Mouse (Mus musculus) heart, adult 2 months (tissue): ENCODE data around the gene Myo10. TPM values are rescaled to one million over a fixed set of nuclear protein-coding genes. Genes with fewer than 3 reads are reported as not detected.

Experiments used
- DNase-seq, 2 experiments: peaks; one replicate each; pipeline ENCODE4 v3.0.0; 2021
- H3K27ac ChIP-seq: fragments of 200-600 bp; 2 replicates; pipeline ENCODE4 v1.8.1; 2022
- H3K27me3 ChIP-seq: fragments of 200-500 bp; 2 replicates; pipeline ENCODE4 v1.6.1; 2012; ENCODE audit warnings: mild to moderate bottlenecking, low read length, inconsistent platforms, mixed read lengths; ENCODE audit not compliant: control insufficient read depth, insufficient read depth
- H3K36me3 ChIP-seq: fragments of 200-500 bp; 2 replicates; pipeline ENCODE4 v1.6.1; 2012; ENCODE audit warnings: low read length, inconsistent platforms; ENCODE audit not compliant: control insufficient read depth, insufficient read depth
- H3K4me1 ChIP-seq: fragments of 200-500 bp; 2 replicates; pipeline ENCODE4 v1.6.1; 2011; ENCODE audit warnings: low read length; ENCODE audit not compliant: control insufficient read depth, insufficient read depth
- H3K4me3 ChIP-seq: fragments of 200-600 bp; 2 replicates; pipeline ENCODE4 v1.8.1; 2022
- H3K79me2 ChIP-seq: fragments of 200-500 bp; replicated peaks from 2 replicates; pipeline ENCODE4 v1.6.1; 2012; ENCODE audit warnings: mild to moderate bottlenecking, inconsistent platforms, low read length, moderate library complexity, mixed read lengths; ENCODE audit not compliant: control insufficient read depth, insufficient read depth
- H3K9ac ChIP-seq: fragments of 200-500 bp; 2 replicates; pipeline ENCODE4 v1.6.1; 2012; ENCODE audit warnings: low read depth, mild to moderate bottlenecking, control low read depth, inconsistent platforms, low read length, mixed read lengths
- CTCF ChIP-seq: fragments of 200-600 bp; IDR thresholded peaks from 2 replicates; pipeline ENCODE4 v1.8.1; 2022; ENCODE audit warnings: antibody characterized with exemption, mild to moderate bottlenecking, moderate library complexity
- EP300 ChIP-seq: fragments of 200-500 bp; IDR thresholded peaks from 2 replicates; pipeline ENCODE4 v1.6.1; 2011; ENCODE audit warnings: low read depth, low read length, control low read depth; ENCODE audit not compliant: insufficient read depth
- POLR2A ChIP-seq: fragments of 200-500 bp; IDR thresholded peaks from 2 replicates; pipeline ENCODE4 v1.6.1; 2011; ENCODE audit warnings: mild to moderate bottlenecking, low read depth, low read length, control low read depth; ENCODE audit not compliant: insufficient read depth
- WGBS: fragments of 180-500 bp; shearing (Covaris S2); methylation state at CpG from one replicate; pipeline ENCODE4 v1.1.7; 2018; 5-methylcytosine and 5-hydroxymethylcytosine counted together
- intact Hi-C: fragments of 180-260 bp; cut with DNase I; formaldehyde crosslinking; loops from one replicate; pipeline ENCODE4 v1.15.1; 2025
- polyA plus RNA-seq: library from polyadenylated mRNA; depleted of rRNA; stranded (reverse); fragments of >200 nt; gene quantifications from 2 replicates; pipeline ENCODE4 v1.2.3, GENCODE M21; 2012
- total RNA-seq, 2 experiments: library from RNA; stranded (reverse); gene quantifications; 2 replicates each; pipeline ENCODE4 v1.2.3; 2021

Gene Myo10
- total and polyA plus RNA-seq, 3 experiments: 26.6 to 67.9 (median 63.7) TPM

GRCm38 (mm10) chr15:25755536-25755935, 133.2 kb downstream of the Myo10 start:
- WGBS: 80% methylated on average over 6 of the region's 6 CpGs
- intact Hi-C loops: no loop called here
- Histone ChIP-seq H3K36me3 (no peaks in the 10 kb centered on the region), H3K4me3 (no peak overlapping the region), H3K4me1 (no peaks in the 10 kb centered on the region), H3K27me3 (no peaks in the 10 kb centered on the region), H3K79me2 (no peaks in the 10 kb centered on the region), H3K9ac (no peak overlapping the region), H3K27ac (no peak overlapping the region)
- DNase-seq: no peak
- TF ChIP-seq CTCF: no peak
- TF ChIP-seq EP300: no peak
- no peak for TF ChIP-seq POLR2A

GRCm38 (mm10) chr15:25756072-25756471, 133.7 kb downstream of the Myo10 start:
- intact Hi-C loops: no loop called here
- H3K9ac ChIP-seq: no peak overlapping the region
- H3K4me3 ChIP-seq: no peak overlapping the region
- no peaks in the 10 kb centered on the region for H3K79me2 ChIP-seq
- no peak for DNase-seq
- TF ChIP-seq CTCF: no peak
- no peak for TF ChIP-seq EP300
- TF ChIP-seq POLR2A: no peak
- WGBS: 84% methylated on average over 3 of the region's 3 CpGs
- H3K27ac ChIP-seq: no peak overlapping the region
- no peaks in the 10 kb centered on the region for H3K27me3 ChIP-seq
- H3K4me1 ChIP-seq: no peaks in the 10 kb centered on the region
- no peaks in the 10 kb centered on the region for H3K36me3 ChIP-seq

- TF ChIP-seq EP300: no peak
- no peak for TF ChIP-seq CTCF
- TF ChIP-seq POLR2A: no peak
- Histone ChIP-seq H3K4me3 (no peak overlapping the region), H3K27me3 (no peaks in the 10 kb centered on the region), H3K9ac (no peak overlapping the region), H3K27ac (no peak overlapping the region), H3K4me1 (no peaks in the 10 kb centered on the region), H3K36me3 (no peaks in the 10 kb centered on the region), H3K79me2 (no peaks in the 10 kb centered on the region)
- intact Hi-C loops: no loop called here
- DNase-seq: no peak
- 78% methylated on average over 10 of the region's 10 CpGs for whole genome bisulfite sequencing
These were observed 135.7 kb downstream of the Myo10 start for GRCm38 (mm10) chr15:25758037-25758436.

- DNase-seq: no peak
- Histone ChIP-seq H3K36me3 (no peaks in the 10 kb centered on the region), H3K4me1 (no peaks in the 10 kb centered on the region), H3K27ac (no peak overlapping the region), H3K27me3 (no peaks in the 10 kb centered on the region), H3K79me2 (no peaks in the 10 kb centered on the region), H3K4me3 (no peak overlapping the region), H3K9ac (no peak overlapping the region)
- 87% methylated on average over 15 of the region's 15 CpGs for WGBS
- intact Hi-C loops: no loop called here
- no peak for TF ChIP-seq CTCF
- TF ChIP-seq POLR2A: no peak
- no peak for TF ChIP-seq EP300
These were observed 136.3 kb downstream of the Myo10 start for GRCm38 (mm10) chr15:25758500-25759086.

- Histone ChIP-seq H3K9ac (no peak overlapping the region), H3K27ac (no peak overlapping the region), H3K4me1 (peaks cover 4% of the 10 kb centered on the region), H3K27me3 (no peaks in the 10 kb centered on the region), H3K36me3 (no peaks in the 10 kb centered on the region), H3K79me2 (no peaks in the 10 kb centered on the region), H3K4me3 (no peak overlapping the region)
- DNase-seq: no peak
- 90% methylated on average over 5 of the region's 5 CpGs for WGBS
- TF ChIP-seq POLR2A (no peak), EP300 (no peak), CTCF (no peak)
- intact Hi-C loops: no loop called here
These were observed 138.0 kb downstream of the Myo10 start for GRCm38 (mm10) chr15:25760304-25760703.

GRCm38 (mm10) chr15:25761049-25761448, 138.7 kb downstream of the Myo10 start:
- no peak overlapping the region for H3K27ac ChIP-seq
- H3K36me3 ChIP-seq: no peaks in the 10 kb centered on the region
- 95% methylated on average over 2 of the region's 2 CpGs for WGBS
- no peaks in the 10 kb centered on the region for H3K79me2 ChIP-seq
- no peak overlapping the region for H3K4me3 ChIP-seq
- TF ChIP-seq EP300: no peak
- no peak for TF ChIP-seq POLR2A
- TF ChIP-seq CTCF: no peak
- intact Hi-C loops: no loop called here
- H3K9ac ChIP-seq: no peak overlapping the region
- H3K27me3 ChIP-seq: no peaks in the 10 kb centered on the region
- no peak for DNase-seq
- peaks cover 4% of the 10 kb centered on the region for H3K4me1 ChIP-seq
